Mouse (Mus musculus) embryonic fibroblast, embryonic 13.5 days (primary cell): ENCODE data around the gene Tas2r125.

Source experiments
- CTCF ChIP-seq: IDR thresholded peaks from 2 replicates; pipeline ENCODE4 v1.5.1; 2011; ENCODE audit warnings: mild to moderate bottlenecking, control low read depth, low read length, moderate library complexity, borderline replicate concordance; ENCODE audit not compliant: insufficient read depth
- POLR2A ChIP-seq: IDR thresholded peaks from 2 replicates; pipeline ENCODE4 v1.6.1; 2011; ENCODE audit warnings: low read depth, mild to moderate bottlenecking, control low read depth, low read length, moderate library complexity

DNA sequence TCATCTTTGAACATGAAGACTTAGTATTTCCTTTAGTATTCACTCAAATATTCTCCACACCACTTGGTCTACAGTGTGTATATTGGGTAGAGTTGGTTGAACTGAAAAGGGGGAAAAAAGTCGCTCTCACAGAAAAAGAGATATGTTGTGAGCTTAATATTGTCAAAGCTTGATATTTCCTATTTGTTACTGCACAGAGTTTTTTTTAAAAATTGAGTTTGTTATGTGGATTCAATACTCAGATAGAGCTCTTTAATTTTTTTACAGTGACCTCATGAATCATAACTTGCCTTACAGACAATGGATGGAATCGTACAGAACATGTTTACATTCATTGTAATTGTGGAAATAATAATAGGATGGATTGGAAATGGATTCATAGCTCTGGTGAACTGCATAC lies 41.4 kb downstream of the Tas2r125 start, which contains the start of gene Tas2r129:
- no peak for TF ChIP-seq CTCF
- TF ChIP-seq POLR2A, result no peak
